Mouse (Mus musculus) T-helper 17 cell (primary cell): ENCODE results near the gene Kirrel3.

Experiments
- in situ Hi-C, 2 experiments: fragments of 300-600 bp; cut with MboI, MseI; formaldehyde crosslinking; loops; 1 replicate in 1 of 2; 2 replicates in 1 of 2; pipeline ENCODE4 v1.15.1; 2025; ENCODE audit warnings: high pct_unique_total_duplicates in 2 of 2

Gene Kirrel3

DNA sequence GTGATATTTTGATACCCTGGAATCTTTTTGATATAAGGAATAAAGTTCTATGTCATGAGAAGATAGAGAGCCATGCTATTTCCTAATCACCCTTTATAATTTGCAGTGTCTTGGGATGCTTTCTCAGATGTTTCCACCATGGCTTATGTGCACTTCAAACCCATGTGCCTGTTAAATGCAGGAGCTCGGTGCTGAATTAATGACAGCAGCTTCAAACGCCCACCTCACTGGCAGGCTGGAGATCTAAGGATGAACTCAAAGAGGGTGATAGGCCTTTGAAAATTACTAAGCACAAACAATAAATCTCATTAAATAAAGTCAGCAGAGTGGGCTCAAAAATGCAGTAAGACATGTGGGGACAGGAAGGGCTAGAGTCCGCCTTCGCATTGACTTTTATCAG lies 108.2 kb downstream of the Kirrel3 start:
- in situ Hi-C loops = no loop called here

DNA sequence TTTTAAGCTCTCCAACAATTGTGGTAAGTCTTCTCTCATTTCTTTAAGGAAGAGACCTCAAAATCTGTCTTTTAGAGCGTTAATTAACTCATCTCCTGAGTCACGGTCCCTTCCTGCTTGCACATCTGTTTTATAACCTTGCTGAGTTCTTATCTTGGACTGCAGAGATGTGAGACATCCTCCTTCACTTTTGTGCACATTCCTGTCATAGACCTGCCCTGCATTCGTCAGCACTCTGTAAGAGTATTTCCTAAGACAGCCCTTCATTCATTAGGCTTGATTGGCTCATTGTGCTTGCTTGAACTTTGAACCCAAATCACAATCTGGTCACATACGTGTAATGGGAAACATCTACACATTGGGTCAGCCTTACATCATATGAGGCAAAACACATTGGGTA lies 114.6 kb downstream of the Kirrel3 start:
- in situ Hi-C loops = no loop called here

GRCm38 (mm10) chr9:34603750-34604149 lies 118.1 kb downstream of the Kirrel3 start:
- in situ Hi-C loops = no loop called here

DNA sequence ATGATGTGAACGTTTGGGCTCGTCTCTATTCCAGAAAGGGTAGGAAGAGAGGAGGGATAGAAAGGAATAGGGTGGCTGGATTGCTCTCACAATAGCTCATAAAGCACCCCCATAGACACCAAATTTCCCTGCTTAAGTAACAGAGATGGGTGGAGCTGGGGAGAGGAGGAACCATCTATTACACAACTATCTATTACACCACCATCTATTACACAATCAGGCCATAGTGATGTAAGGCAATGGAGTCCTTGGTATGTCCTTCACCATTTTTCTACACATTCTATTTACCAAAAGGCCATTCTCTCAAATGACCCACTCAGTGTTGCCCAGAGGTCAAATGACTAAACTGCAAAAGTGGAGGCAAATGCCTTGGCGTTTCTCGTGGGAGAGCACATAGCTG lies 119.2 kb downstream of the Kirrel3 start:
- in situ Hi-C loops = no loop called here

GRCm38 (mm10) chr9:34605486-34605885 lies 119.8 kb downstream of the Kirrel3 start:
- in situ Hi-C loops = no loop called here

DNA sequence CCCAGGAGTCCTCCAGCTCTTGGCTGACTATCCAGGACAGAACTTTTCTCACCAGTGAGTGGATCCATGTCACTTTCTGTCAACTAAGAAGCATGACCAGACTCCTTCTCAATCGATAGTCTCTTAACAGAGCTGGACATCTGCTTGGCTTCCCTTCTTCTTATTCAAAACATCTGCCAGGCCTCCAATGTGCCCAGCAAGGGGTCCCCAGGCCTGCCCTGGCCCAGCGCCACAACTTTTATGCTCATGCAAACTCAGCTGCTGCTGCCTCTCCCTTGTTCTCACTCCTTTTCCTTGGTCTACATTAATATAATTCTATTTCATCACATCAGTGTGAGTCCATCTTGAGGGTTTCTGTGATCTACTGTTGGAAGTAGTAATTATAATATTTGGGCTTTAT lies 122.3 kb downstream of the Kirrel3 start:
- in situ Hi-C loops = no loop called here

- in situ Hi-C loops = no loop called here
These were observed 127.4 kb downstream of the Kirrel3 start for GRCm38 (mm10) chr9:34612886-34613769.

DNA sequence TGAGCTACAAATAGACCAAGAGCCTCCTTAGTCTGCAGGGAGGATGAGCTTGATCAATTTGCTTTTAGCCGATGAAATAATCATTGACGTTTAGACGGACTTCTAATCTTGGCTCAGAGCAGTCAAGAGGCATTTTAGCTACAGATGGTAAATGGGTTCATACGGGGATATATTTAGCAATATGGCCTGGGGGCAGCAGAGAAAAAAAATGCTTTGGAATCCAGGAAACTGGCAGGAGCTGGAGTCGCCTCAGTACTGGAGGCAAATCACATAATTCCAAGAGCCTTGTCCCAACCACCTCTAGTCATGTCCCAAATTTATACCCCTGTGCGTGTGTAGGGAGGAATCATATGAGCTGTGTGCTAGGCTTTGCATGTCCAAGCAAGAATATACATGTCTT lies 132.4 kb downstream of the Kirrel3 start:
- in situ Hi-C loops = no loop called here

- in situ Hi-C loops = no loop called here
These were observed 134.2 kb downstream of the Kirrel3 start for GRCm38 (mm10) chr9:34619913-34620312.

GRCm38 (mm10) chr9:34623526-34623925 lies 137.8 kb downstream of the Kirrel3 start:
- in situ Hi-C loops = no loop called here

GRCm38 (mm10) chr9:34624021-34624420 lies 138.3 kb downstream of the Kirrel3 start:
- in situ Hi-C loops = no loop called here

- in situ Hi-C loops = no loop called here
These were observed 143.1 kb downstream of the Kirrel3 start for GRCm38 (mm10) chr9:34628841-34629240.

DNA sequence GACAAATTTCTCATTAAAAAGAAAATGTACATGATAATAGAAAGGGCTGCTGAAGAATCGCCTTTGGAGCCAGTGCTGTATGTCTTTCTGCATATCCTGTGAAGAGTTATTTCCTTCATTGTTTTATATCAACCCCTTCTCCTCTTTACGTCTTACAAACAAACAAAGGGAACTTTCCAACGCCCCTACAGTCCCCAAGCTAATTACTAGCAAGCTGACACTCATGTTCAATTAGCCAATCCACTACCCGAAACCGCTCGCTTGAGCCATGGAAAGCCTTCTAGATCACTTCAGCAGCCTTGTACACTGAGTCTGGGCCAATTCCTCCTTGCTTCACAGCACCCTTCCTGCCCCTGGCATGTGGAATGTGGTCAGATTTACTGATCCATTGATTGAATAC lies 150.0 kb downstream of the Kirrel3 start:
- in situ Hi-C loops = no loop called here

DNA sequence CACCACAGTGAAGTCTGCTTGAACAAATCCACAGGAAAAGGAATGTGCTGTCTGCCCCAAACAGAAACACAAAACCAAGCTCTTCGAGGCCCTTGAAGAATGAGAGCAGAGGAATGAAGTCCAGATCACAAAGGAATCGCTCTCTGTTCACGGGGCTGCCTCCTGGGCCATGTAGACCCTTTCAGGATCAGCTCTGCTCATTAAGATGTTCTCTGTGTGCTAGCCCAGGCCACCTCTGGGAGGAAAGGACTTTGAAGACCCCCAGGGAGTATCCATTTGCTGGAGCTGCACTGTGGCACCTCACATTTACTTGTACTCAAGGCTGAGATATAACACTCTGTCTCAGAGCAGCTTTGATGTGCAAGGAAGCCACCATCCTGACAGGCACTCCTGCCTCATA lies 158.2 kb downstream of the Kirrel3 start:
- in situ Hi-C loops = no loop called here

DNA sequence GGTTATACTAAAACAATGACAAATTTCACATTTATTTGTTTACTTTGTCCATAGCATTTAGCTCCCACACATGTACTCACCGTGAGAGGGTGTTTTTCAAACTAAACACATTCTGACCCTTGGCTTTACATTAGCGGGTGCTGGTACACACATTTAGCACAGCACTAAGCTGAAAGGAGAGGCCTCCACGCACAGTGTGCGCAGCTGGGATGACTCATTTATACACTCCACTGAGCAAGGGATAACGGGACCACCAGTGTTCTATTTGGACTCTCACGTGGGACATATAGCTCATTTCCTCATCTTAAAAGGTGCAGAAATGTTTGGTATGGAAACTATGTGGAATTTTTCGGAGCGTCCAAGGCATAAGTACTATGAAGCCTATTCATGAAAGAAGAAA lies 158.7 kb downstream of the Kirrel3 start:
- in situ Hi-C loops = no loop called here

DNA sequence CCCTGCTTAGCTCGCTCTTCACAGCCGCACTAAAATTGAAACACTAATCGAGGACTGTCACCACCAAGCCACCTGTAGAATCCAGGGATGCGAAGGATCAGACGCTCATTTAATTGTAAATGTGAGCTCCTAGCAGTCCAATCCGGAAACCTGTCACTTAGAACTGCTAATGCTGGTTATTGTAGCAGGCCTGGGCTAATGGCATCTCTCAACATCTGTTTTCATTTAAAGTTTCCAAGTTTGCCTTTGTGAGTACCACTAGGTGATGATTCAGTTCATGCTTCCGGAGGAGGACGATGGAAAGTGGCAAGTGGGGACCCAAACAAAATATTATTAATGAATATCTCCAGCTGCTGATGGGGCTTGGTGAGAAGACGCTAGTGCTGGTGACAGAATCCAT lies 161.1 kb downstream of the Kirrel3 start:
- in situ Hi-C loops = no loop called here

DNA sequence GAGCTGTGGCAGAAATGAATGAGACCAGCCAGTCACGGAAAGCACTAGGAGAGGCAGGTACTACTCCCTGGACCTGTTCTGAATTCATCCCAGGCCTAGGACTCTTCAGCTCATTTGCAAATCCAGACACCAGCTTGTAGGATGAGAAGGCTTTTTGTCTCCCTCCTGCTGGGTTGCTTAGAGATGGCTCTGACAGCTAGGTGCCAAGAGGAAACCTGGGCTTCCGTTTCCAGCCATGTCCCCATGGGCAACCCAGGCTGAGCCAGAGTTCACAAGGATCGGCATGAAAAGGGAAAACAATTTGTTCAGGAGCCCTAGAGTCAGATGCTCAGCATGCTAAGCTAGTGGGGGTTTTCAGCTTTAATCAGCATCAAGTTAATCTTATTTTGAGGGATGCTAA lies 166.6 kb downstream of the Kirrel3 start:
- in situ Hi-C loops = no loop called here

DNA sequence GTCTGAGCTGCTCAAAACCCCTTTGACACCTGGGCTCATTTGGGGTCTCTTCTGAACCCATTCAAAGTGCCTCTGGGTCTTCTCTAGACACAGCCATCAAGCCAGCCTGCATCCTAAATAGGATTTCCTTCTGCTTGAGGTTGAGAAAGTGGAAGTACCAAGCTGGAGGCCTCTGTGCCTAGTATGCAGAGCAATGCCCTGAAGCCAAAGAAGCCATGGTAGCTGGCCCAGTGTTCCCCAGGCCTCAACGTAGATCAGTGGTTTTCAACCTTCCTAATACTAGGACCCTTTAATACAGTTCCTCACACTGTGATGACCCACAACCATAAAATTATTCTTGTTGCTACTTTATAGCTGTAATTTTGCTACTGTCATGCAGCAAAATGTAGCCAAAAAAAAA lies 167.4 kb downstream of the Kirrel3 start:
- in situ Hi-C loops = no loop called here

- in situ Hi-C loops = no loop called here
These were observed 174.9 kb downstream of the Kirrel3 start for GRCm38 (mm10) chr9:34660566-34660965.

- in situ Hi-C loops = no loop called here
These were observed 177.7 kb downstream of the Kirrel3 start for GRCm38 (mm10) chr9:34663412-34663811.

- in situ Hi-C loops = no loop called here
These were observed 179.9 kb downstream of the Kirrel3 start for GRCm38 (mm10) chr9:34665361-34666129.

- in situ Hi-C loops = no loop called here
These were observed 181.5 kb downstream of the Kirrel3 start for GRCm38 (mm10) chr9:34667182-34667581.

DNA sequence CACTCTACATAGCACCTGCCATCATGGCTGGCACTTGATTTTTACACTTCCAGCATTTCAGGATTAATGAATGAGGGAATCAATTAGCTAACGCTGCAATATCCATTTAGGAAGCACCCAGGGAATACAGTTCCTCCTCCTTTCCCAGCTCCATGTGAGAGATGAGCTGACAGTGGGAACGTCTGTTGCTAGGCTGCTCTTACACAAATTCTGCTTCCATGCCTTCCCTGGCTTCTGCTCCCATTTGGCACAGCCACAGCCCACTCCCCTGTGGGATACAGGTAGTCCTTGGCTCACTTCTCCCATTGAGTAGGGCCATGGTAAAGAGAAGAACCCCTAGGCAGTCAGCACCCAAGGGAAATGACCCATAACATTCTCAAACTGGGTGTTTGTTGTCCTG lies 185.2 kb downstream of the Kirrel3 start:
- in situ Hi-C loops = no loop called here
